Mouse (Mus musculus) MEL (cell line): ENCODE data around the gene Nat10. TPM values are rescaled to one million over a fixed set of nuclear protein-coding genes. Genes with fewer than 3 reads are reported as not detected.

Experiments
- DNase-seq: peaks from one replicate; pipeline ENCODE4 v3.0.0; 2011; ENCODE audit warnings: low read depth, low spot score
- H3K27ac ChIP-seq: 2 replicates; pipeline ENCODE4 v1.5.1; 2012; ENCODE audit warnings: low read depth, mild to moderate bottlenecking, control low read depth, low read length, moderate library complexity; ENCODE audit not compliant: control insufficient read depth
- H3K27me3 ChIP-seq, 2 experiments: fragments of 150-350 bp in 1 of 2; sonication (generic) in 1 of 2; 2 replicates each; pipeline ENCODE4 v1.6.1; 2012; ENCODE audit warnings: low read length in 2 of 2, mild to moderate bottlenecking in 2 of 2, improper control_type of control experiment in 1 of 2, moderate library complexity in 1 of 2; ENCODE audit not compliant: insufficient read depth in 2 of 2, control insufficient read depth in 1 of 2
- H3K36me3 ChIP-seq, 2 experiments: 2 replicates each; pipeline ENCODE4 v1.6.1; 2012 to 2014; ENCODE audit warnings: low read length in 2 of 2, improper control_type of control experiment in 1 of 2, inconsistent platforms in 1 of 2, mild to moderate bottlenecking in 1 of 2; ENCODE audit not compliant: insufficient read depth in 2 of 2, control insufficient read depth in 1 of 2
- H3K4me1 ChIP-seq, 2 experiments: fragments of 150-350 bp in 1 of 2; sonication (generic) in 1 of 2; 2 replicates each; pipeline ENCODE4 v1.6.1; 2012; ENCODE audit warnings: low read length in 2 of 2, improper control_type of control experiment in 1 of 2, mild to moderate bottlenecking in 1 of 2; ENCODE audit not compliant: insufficient read depth in 2 of 2, control insufficient read depth in 1 of 2
- H3K4me3 ChIP-seq, 2 experiments: fragments of 150-350 bp in 1 of 2; sonication (generic) in 1 of 2; 2 replicates each; pipeline ENCODE4 v1.5.1; 2012; ENCODE audit warnings: low read depth in 2 of 2, low read length in 2 of 2, mild to moderate bottlenecking in 2 of 2, moderate library complexity in 2 of 2, control low read depth in 1 of 2, improper control_type of control experiment in 1 of 2; ENCODE audit not compliant: control insufficient read depth in 1 of 2, insufficient read depth in 1 of 2
- H3K79me2 ChIP-seq: 2 replicates; pipeline ENCODE4 v1.6.1; 2012; ENCODE audit warnings: mild to moderate bottlenecking, low read length, moderate library complexity; ENCODE audit not compliant: control insufficient read depth, poor library complexity, insufficient read depth
- H3K9ac ChIP-seq: 2 replicates; pipeline ENCODE4 v1.6.1; 2012; ENCODE audit warnings: low read depth, mild to moderate bottlenecking, control low read depth, low read length, moderate library complexity; ENCODE audit not compliant: control insufficient read depth, poor library complexity, severe bottlenecking
- H3K9me3 ChIP-seq: fragments of 150-350 bp; sonication (generic); replicated peaks from 2 replicates; pipeline ENCODE4 v1.6.1; 2012; ENCODE audit warnings: mild to moderate bottlenecking, low read length, improper control_type of control experiment, moderate library complexity; ENCODE audit not compliant: insufficient read depth
- CTCF ChIP-seq, 3 experiments: IDR thresholded peaks in 2 of 3; conservative IDR thresholded peaks in 1 of 3; 2 replicates each; pipeline ENCODE4 v1.5.1; 2011 to 2012; ENCODE audit warnings: low read length in 3 of 3, low read depth in 2 of 3, mild to moderate bottlenecking in 2 of 3, improper control_type of control experiment in 1 of 3, inconsistent platforms in 1 of 3, mixed read lengths in 1 of 3, moderate library complexity in 1 of 3; ENCODE audit not compliant: control insufficient read depth in 1 of 3, insufficient read depth in 1 of 3, poor library complexity in 1 of 3, severe bottlenecking in 1 of 3
- ELF1 ChIP-seq: IDR thresholded peaks from 2 replicates; pipeline ENCODE4 v1.6.1; 2014; ENCODE audit warnings: low read depth, mild to moderate bottlenecking, inconsistent platforms, low read length, improper control_type of control experiment, moderate library complexity
- ETS1 ChIP-seq: IDR thresholded peaks from 2 replicates; pipeline ENCODE4 v1.6.1; 2012; ENCODE audit warnings: low read depth, mild to moderate bottlenecking, inconsistent platforms, low read length, improper control_type of control experiment, moderate library complexity
- GABPA ChIP-seq: IDR thresholded peaks from 2 replicates; pipeline ENCODE4 v1.6.1; 2012; ENCODE audit warnings: low read depth, mild to moderate bottlenecking, inconsistent platforms, low read length, improper control_type of control experiment, moderate library complexity
- JUND ChIP-seq: IDR thresholded peaks from 2 replicates; pipeline ENCODE4 v1.6.1; 2011; ENCODE audit warnings: low read depth, mild to moderate bottlenecking, improper control_type of control experiment, low read length
- MEF2A ChIP-seq: IDR thresholded peaks from 2 replicates; pipeline ENCODE4 v1.6.1; 2014; ENCODE audit warnings: low read depth, mild to moderate bottlenecking, inconsistent platforms, low read length, improper control_type of control experiment; ENCODE audit not compliant: poor library complexity, insufficient replicate concordance, severe bottlenecking; ENCODE audit errors: extremely low read depth
- MXI1 ChIP-seq: IDR thresholded peaks from 2 replicates; pipeline ENCODE4 v1.6.1; 2011; ENCODE audit warnings: mild to moderate bottlenecking, low read depth, low read length, improper control_type of control experiment
- MYC ChIP-seq: IDR thresholded peaks from 2 replicates; pipeline ENCODE4 v1.6.1; 2011; ENCODE audit warnings: low read depth, mild to moderate bottlenecking, low read length, improper control_type of control experiment, moderate library complexity
- NRF1 ChIP-seq: IDR thresholded peaks from 2 replicates; pipeline ENCODE4 v1.6.1; 2014; ENCODE audit warnings: low read depth, mild to moderate bottlenecking, inconsistent platforms, low read length, improper control_type of control experiment, moderate library complexity; ENCODE audit not compliant: poor library complexity, insufficient read depth, severe bottlenecking
- POLR2AphosphoS2 ChIP-seq: IDR thresholded peaks from 2 replicates; pipeline ENCODE4 v1.6.1; 2011; ENCODE audit warnings: low read length, improper control_type of control experiment
- POLR2AphosphoS5 ChIP-seq: IDR thresholded peaks from 2 replicates; pipeline ENCODE4 v1.6.1; 2012; ENCODE audit warnings: low read depth, borderline replicate concordance, mild to moderate bottlenecking, inconsistent platforms, low read length, moderate library complexity, mixed read lengths
- RAD21 ChIP-seq: IDR thresholded peaks from 2 replicates; pipeline ENCODE4 v1.6.1; 2011; ENCODE audit warnings: mild to moderate bottlenecking, low read depth, low read length, improper control_type of control experiment
- SMC3 ChIP-seq: IDR thresholded peaks from 2 replicates; pipeline ENCODE4 v1.6.1; 2011; ENCODE audit warnings: low read depth, low read length, improper control_type of control experiment
- UBTF ChIP-seq: IDR thresholded peaks from 2 replicates; pipeline ENCODE4 v1.6.1; 2012; ENCODE audit warnings: low read depth, mild to moderate bottlenecking, inconsistent platforms, low read length, improper control_type of control experiment, moderate library complexity, borderline replicate concordance; ENCODE audit not compliant: insufficient read depth
- ZKSCAN1 ChIP-seq: IDR thresholded peaks from 2 replicates; pipeline ENCODE4 v1.6.1; 2012; ENCODE audit warnings: low read depth, mild to moderate bottlenecking, inconsistent platforms, low read length, improper control_type of control experiment, moderate library complexity
- ZMIZ1 ChIP-seq: IDR thresholded peaks from 2 replicates; pipeline ENCODE4 v1.6.1; 2012; ENCODE audit warnings: low read depth, mild to moderate bottlenecking, inconsistent platforms, low read length, improper control_type of control experiment, moderate library complexity
- polyA plus RNA-seq, 2 experiments: library from polyadenylated mRNA; stranded (reverse) in 1 of 2; unstranded in 1 of 2; fragments of >175 nt in 1 of 2; fragments of >200 nt in 1 of 2; gene quantifications; 2 replicates each; pipeline versions ENCODE4 v1.2.1 to v1.2.4; 2012; ENCODE audit warnings: low replicate concordance in 2 of 2, low read depth in 1 of 2; ENCODE audit not compliant: insufficient read length in 2 of 2, insufficient read depth in 1 of 2, missing spikeins in 1 of 2
- total RNA-seq: library from RNA; depleted of rRNA; stranded (reverse); fragments of 300-350 nt; gene quantifications from 2 replicates; pipeline ENCODE4 v1.2.3, GENCODE M21; 2012

The Nat10 gene
- total and polyA plus RNA-seq, 3 experiments: 74.7 to 107 TPM; not detected in 1

GRCm38 (mm10) chr2:103700514-103700913 is 60.6 kb downstream of the Nat10 start:
- no peaks in the 10 kb centered on the region; a peak in 2 of 4 replicates for H3K4me1 ChIP-seq
- H3K9ac ChIP-seq: no peak overlapping the region
- TF ChIP-seq JUND (no peak), POLR2AphosphoS2 (no peak), SMC3 (peak; percentile 47), ELF1 (no peak), ZMIZ1 (no peak), MXI1 (no peak), CTCF (IDR thresholded peaks at IDR 0.05 in 2 of 3, conservative IDR thresholded peaks at IDR 0.05 in 1 of 3; ENCODE audit: control insufficient read depth in 1 of 3, insufficient read depth in 1 of 3, low read depth in 2 of 3, low read length in 3 of 3, poor library complexity in 1 of 3, severe bottlenecking in 1 of 3) (peak in 2 of 3 experiments; percentile 22 to 24; a peak in 2 of 6 replicates), RAD21 (peak; percentile 16; the same call in 1 of the 2 replicates), ZKSCAN1 (no peak)
- H3K79me2 ChIP-seq: no peaks in the 10 kb centered on the region
- H3K27ac ChIP-seq: no peak overlapping the region
- no peak for DNase-seq
- H3K36me3 ChIP-seq: no peaks in the 10 kb centered on the region
- H3K4me3 ChIP-seq: no peak overlapping the region
- H3K9me3 ChIP-seq: no peaks in the 10 kb centered on the region
- peaks cover 0 to 3% of the 10 kb centered on the region in 2 experiments; a peak in 1 of 4 replicates for H3K27me3 ChIP-seq

GRCm38 (mm10) chr2:103696177-103696576 is 64.9 kb downstream of the Nat10 start:
- Histone ChIP-seq H3K27me3 (peaks cover 0 to 3% of the 10 kb centered on the region in 2 experiments; a peak in 1 of 4 replicates), H3K79me2 (no peaks in the 10 kb centered on the region)

GRCm38 (mm10) chr2:103694777-103695563 is 66.1 kb downstream of the Nat10 start:
- Histone ChIP-seq H3K9me3 (no peaks in the 10 kb centered on the region), H3K4me3 (no peak overlapping the region), H3K36me3 (no peaks in the 10 kb centered on the region), H3K79me2 (no peaks in the 10 kb centered on the region)
- TF ChIP-seq UBTF: no peak
- TF ChIP-seq MYC: no peak
- no peak for TF ChIP-seq GABPA
- peak; percentile 3 to 39 (median 18); a peak in 2 of 6 replicates for TF ChIP-seq CTCF (IDR thresholded peaks at IDR 0.05 in 2 of 3, conservative IDR thresholded peaks at IDR 0.05 in 1 of 3; ENCODE audit: control insufficient read depth in 1 of 3, insufficient read depth in 1 of 3, low read depth in 2 of 3, low read length in 3 of 3, poor library complexity in 1 of 3, severe bottlenecking in 1 of 3)
- TF ChIP-seq RAD21: peak; percentile 46
- TF ChIP-seq SMC3: peak; percentile 45; the same call in 1 of the 2 replicates
- no peak for TF ChIP-seq POLR2AphosphoS5
- TF ChIP-seq, all 39 proteins: peak for 3
- Histone ChIP-seq H3K9ac (no peak overlapping the region), H3K27me3 (peaks cover 0 to 3% of the 10 kb centered on the region in 2 experiments; a peak in 1 of 4 replicates), H3K4me1 (no peaks in the 10 kb centered on the region), H3K27ac (no peak overlapping the region)
- peak; percentile 45 for DNase-seq

More at GRCm38 (mm10) chr2:103696177-103696576, 64.9 kb downstream of the Nat10 start:
- Histone ChIP-seq H3K27ac (no peak overlapping the region), H3K4me1 (no peaks in the 10 kb centered on the region), H3K36me3 (no peaks in the 10 kb centered on the region), H3K9me3 (no peaks in the 10 kb centered on the region), H3K9ac (no peak overlapping the region), H3K4me3 (no peak overlapping the region)
- no peak for DNase-seq
- TF ChIP-seq NRF1 (no peak), MEF2A (no peak), ETS1 (no peak)
